In genomic region chr8:90794990-90795861, GRCm38 (mm10) we compare ENCODE assay signal across 8 mouse cellular contexts. TPM values are rescaled to one million over a fixed set of nuclear protein-coding genes. Genes with fewer than 3 reads are reported as not detected.
A peak's percentile ranks its signal among the peaks of the same experiment; 100 is the strongest.
DNase-seq lines count a peak whose midpoint lies in the region; ATAC-seq lines count a peak whose summit lies in the region.

No protein-coding gene starts in this region.

- H3K4me1 ChIP-seq in intestine, embryonic 14.5 days (replicated peaks; ENCODE audit: control insufficient read depth, insufficient read depth, low read length), result peaks cover 6% of the 10 kb centered on the region; the same call in 1 of the 2 replicates
- 0 out of 2 replicates have a peak, but pooled peaks cover 2% of the 10 kb centered on the region for H3K4me1 ChIP-seq in limb, embryonic 11.5 days (ENCODE audit: control insufficient read depth, insufficient read depth, low read length)
- peaks cover 3% of the 10 kb centered on the region; the same call in 1 of the 2 replicates for H3K4me1 ChIP-seq in midbrain, embryonic 12.5 days

- WGBS in intestine, embryonic 14.5 days, result 10% methylated on average over 12 of the region's 12 CpGs
- 9% methylated on average over 12 of the region's 12 CpGs for WGBS in limb, embryonic 11.5 days
- WGBS in midbrain, embryonic 12.5 days, result 12% methylated on average over 12 of the region's 12 CpGs

- H3K4me3 ChIP-seq in intestine, embryonic 14.5 days (ENCODE audit: low read depth, low read length), result no peak overlapping the region
- H3K4me3 ChIP-seq in limb, embryonic 11.5 days (ENCODE audit: low read depth, low read length), result no peak overlapping the region
- H3K4me3 ChIP-seq in midbrain, embryonic 12.5 days, result no peak overlapping the region

- H3K27ac ChIP-seq in intestine, embryonic 14.5 days (ENCODE audit: low read depth), result 0 out of 2 replicates have a peak overlapping the region, but pooled peaks have one; percentile 18
- no peak overlapping the region for H3K27ac ChIP-seq in limb, embryonic 11.5 days (replicated peaks; ENCODE audit: low read depth, low read length)
- no peak overlapping the region for H3K27ac ChIP-seq in midbrain, embryonic 12.5 days (replicated peaks)

- peak; percentile 18 for DNase-seq in left cerebral cortex, adult 11 months (ENCODE audit: low spot score)
- DNase-seq in left cerebral cortex, adult 8-10 months (ENCODE audit: low spot score in 2 of 2), result no peak
- peak; percentile 45 to 73 for DNase-seq in cerebellum, postnatal 25 days
- peak; percentile 79 for DNase-seq in gastrocnemius, postnatal 14 days
- DNase-seq in intestine, embryonic 14.5 days (ENCODE audit: low spot score), result peak; percentile 84
- peak; percentile 84 for DNase-seq in limb, embryonic 11.5 days (ENCODE audit: low spot score)
- peak; percentile 82 for DNase-seq in spleen, postnatal 36 days (ENCODE audit: low spot score in 2 of 2)

- intact Hi-C loops in gastrocnemius, postnatal 14 days (cut with DNase I; ENCODE audit: low total_unique reads), result loop anchor here (5.0 kb wide), 2 partner anchors 793 to 943 kb away; no protein-coding TSS in a partner anchor

- peak overlapping the region; percentile 40 for H3K4me2 ChIP-seq in intestine, embryonic 14.5 days (ENCODE audit: low read length)
- H3K4me2 ChIP-seq in limb, embryonic 11.5 days (ENCODE audit: low read depth, severe bottlenecking), result peak overlapping the region; percentile 25
- H3K4me2 ChIP-seq in midbrain, embryonic 12.5 days (replicated peaks), result peak overlapping the region; percentile 18

- ATAC-seq in intestine, embryonic 14.5 days (replicated peaks; ENCODE audit: low FRiP score, low TSS enrichment, low read depth), result peak; percentile 77; the same call in 1 of the 2 replicates
- peak; percentile 44 for ATAC-seq in limb, embryonic 11.5 days (ENCODE audit: insufficient number of reproducible peaks, low FRiP score, low TSS enrichment, low read depth)
- ATAC-seq in midbrain, embryonic 12.5 days (ENCODE audit: low FRiP score, low read depth), result 0 out of 2 replicates have a peak, but pooled peaks have one; percentile 19

- no peak overlapping the region for H3K9ac ChIP-seq in intestine, embryonic 14.5 days (ENCODE audit: low read length)
- no peak overlapping the region for H3K9ac ChIP-seq in limb, embryonic 11.5 days (ENCODE audit: low read length)
- no peak overlapping the region for H3K9ac ChIP-seq in midbrain, embryonic 12.5 days (replicated peaks)

- no peaks in the 10 kb centered on the region for H3K9me3 ChIP-seq in intestine, embryonic 14.5 days (ENCODE audit: control insufficient read depth, low read length)
- no peaks in the 10 kb centered on the region for H3K9me3 ChIP-seq in limb, embryonic 11.5 days (ENCODE audit: control insufficient read depth, low read length)
- no peaks in the 10 kb centered on the region for H3K9me3 ChIP-seq in midbrain, embryonic 12.5 days

- H3K27me3 ChIP-seq in intestine, embryonic 14.5 days (replicated peaks; ENCODE audit: control insufficient read depth, insufficient read depth, low read length), result no peaks in the 10 kb centered on the region
- no peaks in the 10 kb centered on the region for H3K27me3 ChIP-seq in limb, embryonic 11.5 days (ENCODE audit: control insufficient read depth, insufficient read depth, low read length)
- H3K27me3 ChIP-seq in midbrain, embryonic 12.5 days, result no peaks in the 10 kb centered on the region

- no peaks in the 10 kb centered on the region for H3K36me3 ChIP-seq in intestine, embryonic 14.5 days (ENCODE audit: control insufficient read depth, insufficient read depth, low read length)
- no peaks in the 10 kb centered on the region for H3K36me3 ChIP-seq in limb, embryonic 11.5 days (ENCODE audit: control insufficient read depth, insufficient read depth, low read length)
- no peaks in the 10 kb centered on the region for H3K36me3 ChIP-seq in midbrain, embryonic 12.5 days

RNA-seq across cellular contexts. Expression of gene Gm19935, which starts 22.0 kb away (rescaled TPM):
- total RNA-seq in left cerebral cortex, adult 8-10 months (2022), result 1 to 10 TPM; 1.3 to 2.3 (median 2.0) TPM
- not detected for total RNA-seq in gastrocnemius, postnatal 14 days (2021)
- polyA plus RNA-seq in intestine, embryonic 14.5 days (2014; fragmentation: Nextera tagmentation; extraction: Ambion mirVana), result not detected in 2 replicates
- not detected in 2 replicates for polyA plus RNA-seq in limb, embryonic 11.5 days (2014; fragmentation: Nextera tagmentation; extraction: Ambion mirVana)
- not detected in 2 replicates for polyA plus RNA-seq in midbrain, embryonic 12.5 days (2016; fragmentation: Nextera tagmentation; extraction: Ambion mirVana)

RNA-seq across cellular contexts. Expression of gene Chd9, which starts 32.9 kb away (rescaled TPM):
- 100 to 1,000 TPM; 169 to 194 (median 186) TPM for total RNA-seq in left cerebral cortex, adult 8-10 months (2022)
- total RNA-seq in gastrocnemius, postnatal 14 days (2021), result 10 to 100 TPM; 41.1 to 76.7 TPM
- polyA plus RNA-seq in intestine, embryonic 14.5 days (2014; fragmentation: Nextera tagmentation; extraction: Ambion mirVana), result 103 and 120 TPM in 2 replicates
- polyA plus RNA-seq in limb, embryonic 11.5 days (2014; fragmentation: Nextera tagmentation; extraction: Ambion mirVana), result 60.0 and 62.2 TPM in 2 replicates
- 52.1 and 58.9 TPM in 2 replicates for polyA plus RNA-seq in midbrain, embryonic 12.5 days (2016; fragmentation: Nextera tagmentation; extraction: Ambion mirVana)

Comparison
In these comparisons a context has a peak if more than half of its experiments do, and no peak if none do; other contexts are left out.
1. DNase-seq: peak in left cerebral cortex, adult 11 months (single experiment), cerebellum, postnatal 25 days (2 of 2), gastrocnemius, postnatal 14 days (single experiment), intestine, embryonic 14.5 days (single experiment), limb, embryonic 11.5 days (single experiment) and spleen, postnatal 36 days (2 of 2); none in left cerebral cortex, adult 8-10 months (0 of 2).
2. ATAC-seq: peak in every context shown above with its lines; median percentile 77 in intestine, embryonic 14.5 days; 44 in limb, embryonic 11.5 days; 19 in midbrain, embryonic 12.5 days.
3. Peak in every context shown above with its lines, with median percentiles within 50 percentile points of each other: H3K4me2 ChIP-seq.